Mouse (Mus musculus): ENCODE results near the gene Dmd.

- no peak for TF ChIP-seq CTCF (IDR thresholded peaks at IDR 0.05; ENCODE audit: insufficient read depth, low read length)
- no peak for TF ChIP-seq POLR2A (IDR thresholded peaks at IDR 0.05; ENCODE audit: borderline replicate concordance, extremely low read depth, low read depth, low read length)
These were observed 1496.0 kb downstream of the Dmd start for GRCm38 (mm10) chrX:84444638-84445037.
